Mouse (Mus musculus) lung, embryonic 15.5 days (tissue): ENCODE results near the gene Xirp1. TPM values are rescaled to one million over a fixed set of nuclear protein-coding genes. Genes with fewer than 3 reads are reported as not detected.

Experiments
- ATAC-seq: fragments of 200-750 bp; cut with Nextera tagmentation; 2 replicates; pipeline ENCODE4 v1.8.0; 2017; ENCODE audit warnings: moderate number of reproducible peaks, borderline replicate concordance; ENCODE audit not compliant: low FRiP score, low TSS enrichment; ENCODE audit errors: extremely low read depth
- H3K27ac ChIP-seq: fragments of 300-500 bp; sonication (generic); 2 replicates; pipeline ENCODE4 v1.5.1; 2015; ENCODE audit warnings: moderate library complexity, mild to moderate bottlenecking, inconsistent platforms
- H3K27me3 ChIP-seq: fragments of 300-500 bp; sonication (generic); 2 replicates; pipeline ENCODE4 v1.6.1; 2015; ENCODE audit warnings: inconsistent platforms
- H3K36me3 ChIP-seq: fragments of 300-500 bp; sonication (generic); 2 replicates; pipeline ENCODE4 v1.6.1; 2015; ENCODE audit warnings: inconsistent platforms
- H3K4me1 ChIP-seq: fragments of 300-500 bp; sonication (generic); 2 replicates; pipeline ENCODE4 v1.6.1; 2015; ENCODE audit warnings: inconsistent platforms
- H3K4me2 ChIP-seq: fragments of 300-500 bp; sonication (generic); 2 replicates; pipeline ENCODE4 v1.6.1; 2015; ENCODE audit warnings: inconsistent platforms, mild to moderate bottlenecking, moderate library complexity
- H3K4me3 ChIP-seq: fragments of 300-500 bp; sonication (generic); 2 replicates; pipeline ENCODE4 v1.5.1; 2015; ENCODE audit warnings: mild to moderate bottlenecking, inconsistent platforms
- H3K9ac ChIP-seq: fragments of 300-500 bp; sonication (generic); 2 replicates; pipeline ENCODE4 v1.6.1; 2015; ENCODE audit warnings: inconsistent platforms
- H3K9me3 ChIP-seq: fragments of 300-500 bp; sonication (generic); 2 replicates; pipeline ENCODE4 v1.6.1; 2016; ENCODE audit warnings: inconsistent platforms
- WGBS: fragments of 180-500 bp; shearing (Covaris S2); methylation state at CpG from one replicate; pipeline ENCODE4 v1.1.7; 2015; 5-methylcytosine and 5-hydroxymethylcytosine counted together
- polyA plus RNA-seq: library from polyadenylated mRNA; unstranded; fragments of >200 nt; fragmentation: Nextera tagmentation; extraction: Ambion mirVana; gene quantifications from 2 replicates; pipeline ENCODE4 v1.2.1, GENCODE M21; 2015

The Xirp1 gene
- polyA plus RNA-seq, 1 experiment from 2014 or later, result 1.3 TPM

DNA sequence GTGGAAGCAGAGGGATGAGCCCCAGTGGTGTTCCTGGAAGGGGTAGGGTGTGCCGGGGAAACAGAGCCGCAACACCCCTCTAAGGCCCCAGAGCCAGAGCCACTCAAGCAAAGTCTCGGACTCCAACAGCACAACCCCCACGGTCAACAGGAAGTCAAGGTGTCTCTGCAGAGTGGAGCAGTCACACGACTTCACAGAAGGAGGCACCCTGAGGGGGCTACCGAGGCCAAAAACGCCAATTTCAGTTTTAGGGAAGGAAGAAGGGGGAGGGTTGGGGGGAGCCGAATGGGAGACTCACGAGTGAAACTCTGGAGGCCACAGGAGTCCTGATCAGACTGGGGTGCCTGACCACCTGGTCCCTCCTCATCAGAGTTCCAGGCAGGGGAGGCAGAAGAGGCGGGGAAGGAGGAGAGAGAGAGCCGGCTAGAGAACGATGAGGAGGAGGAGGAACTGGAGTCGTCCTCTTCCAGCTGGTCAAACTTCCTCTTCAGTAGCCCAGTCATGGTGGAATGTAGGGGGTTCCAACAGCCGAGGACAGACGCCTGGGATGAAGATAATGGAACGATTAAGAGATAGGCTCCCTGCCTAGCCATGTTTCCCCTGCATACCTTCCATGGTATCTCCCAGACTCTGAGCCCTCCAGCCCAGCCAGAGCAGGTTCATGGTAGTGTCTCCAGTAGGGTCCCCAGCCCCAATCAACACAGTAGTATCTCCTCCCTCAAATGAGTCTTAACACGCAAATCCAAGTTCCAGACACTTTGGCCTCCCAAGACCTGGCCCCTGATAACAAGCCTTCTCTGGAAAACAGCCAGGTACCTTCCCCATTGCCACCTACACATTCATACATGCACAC lies 46.5 kb downstream of the Xirp1 start:
- no peaks in the 10 kb centered on the region for H3K9me3 ChIP-seq
- no peak overlapping the region for H3K4me3 ChIP-seq
- peak overlapping the region; percentile 50; the same call in 1 of the 2 replicates for H3K27ac ChIP-seq
- H3K27me3 ChIP-seq, result no peaks in the 10 kb centered on the region
- H3K4me2 ChIP-seq, result peak overlapping the region; percentile 27; the same call in 1 of the 2 replicates
- no peak overlapping the region for H3K9ac ChIP-seq
- no peak for ATAC-seq
- peaks cover 60% of the 10 kb centered on the region for H3K4me1 ChIP-seq
- WGBS, result 20% methylated on average over 17 of the region's 17 CpGs
- peaks cover 35% of the 10 kb centered on the region for H3K36me3 ChIP-seq

DNA sequence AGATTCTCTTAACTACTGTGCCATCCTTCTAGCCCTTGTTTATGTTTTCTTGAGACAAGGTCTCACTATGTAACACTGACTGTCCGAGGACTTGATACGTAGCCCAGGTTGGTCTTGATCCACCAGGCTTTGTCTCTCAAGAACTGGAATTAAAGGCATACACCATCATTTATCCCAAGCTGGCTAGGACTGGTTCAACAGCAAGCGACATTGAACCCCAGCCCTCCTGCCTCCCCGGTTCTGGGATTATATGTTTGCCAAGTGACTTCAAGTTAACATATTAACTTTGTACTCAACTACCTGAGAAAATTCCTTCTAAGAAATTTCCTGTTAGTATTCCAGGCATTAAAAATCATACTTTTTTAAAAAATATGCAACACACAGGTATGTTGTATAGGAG lies 48.1 kb downstream of the Xirp1 start:
- no peak overlapping the region for H3K27ac ChIP-seq
- no peak overlapping the region for H3K4me2 ChIP-seq
- H3K4me3 ChIP-seq, result no peak overlapping the region
- no peak overlapping the region for H3K9ac ChIP-seq
- H3K9me3 ChIP-seq, result no peaks in the 10 kb centered on the region
- peaks cover 38% of the 10 kb centered on the region for H3K36me3 ChIP-seq
- ATAC-seq, result no peak
- H3K4me1 ChIP-seq, result peaks cover 58% of the 10 kb centered on the region
- WGBS, result 83% methylated on average over 4 of the region's 4 CpGs
- H3K27me3 ChIP-seq, result no peaks in the 10 kb centered on the region

GRCm38 (mm10) chr9:119974609-119975008 lies 48.8 kb downstream of the Xirp1 start:
- 78% methylated on average over 5 of the region's 5 CpGs for WGBS
- Histone ChIP-seq H3K36me3 (peaks cover 38% of the 10 kb centered on the region), H3K9ac (no peak overlapping the region), H3K9me3 (no peaks in the 10 kb centered on the region), H3K27ac (no peak overlapping the region), H3K27me3 (no peaks in the 10 kb centered on the region), H3K4me1 (peaks cover 57% of the 10 kb centered on the region), H3K4me3 (no peak overlapping the region), H3K4me2 (no peak overlapping the region)
- ATAC-seq, result no peak

DNA sequence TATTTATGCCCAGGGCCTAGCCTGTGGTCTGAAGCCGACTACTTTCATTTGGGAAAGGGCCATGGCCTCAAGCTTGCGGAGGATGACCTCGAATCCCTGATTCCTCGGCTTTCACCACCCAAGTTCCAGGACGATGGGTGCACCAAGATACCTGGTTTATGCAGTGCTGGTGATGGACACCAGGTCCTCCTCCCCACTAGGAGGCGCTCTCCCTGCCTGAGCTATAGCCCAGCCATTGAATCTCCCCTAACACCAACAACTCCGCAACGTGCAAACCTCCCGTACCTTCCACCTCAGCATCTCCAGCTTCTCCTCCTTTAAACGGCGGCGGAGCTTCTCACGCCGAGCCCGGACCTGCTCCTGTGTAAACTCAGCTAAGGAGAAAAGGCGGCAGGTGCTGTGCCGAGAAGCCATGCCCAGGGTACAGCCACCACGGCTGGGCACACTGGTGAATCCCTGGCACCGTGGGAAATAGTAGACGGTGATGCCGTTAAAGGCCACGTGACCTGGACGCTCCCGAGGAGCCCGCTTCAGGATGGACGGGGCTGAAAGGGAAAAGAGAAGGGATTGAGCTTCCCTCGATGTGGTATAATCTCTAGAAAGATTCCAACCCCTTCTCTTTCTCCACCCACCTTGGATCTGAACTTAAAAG lies 49.4 kb downstream of the Xirp1 start:
- Histone ChIP-seq H3K4me2 (no peak overlapping the region), H3K27me3 (no peaks in the 10 kb centered on the region), H3K9me3 (no peaks in the 10 kb centered on the region), H3K9ac (no peak overlapping the region), H3K36me3 (peaks cover 38% of the 10 kb centered on the region), H3K4me3 (no peak overlapping the region), H3K4me1 (peaks cover 51% of the 10 kb centered on the region), H3K27ac (no peak overlapping the region)
- no peak for ATAC-seq
- 91% methylated on average over 27 of the region's 27 CpGs for WGBS

DNA sequence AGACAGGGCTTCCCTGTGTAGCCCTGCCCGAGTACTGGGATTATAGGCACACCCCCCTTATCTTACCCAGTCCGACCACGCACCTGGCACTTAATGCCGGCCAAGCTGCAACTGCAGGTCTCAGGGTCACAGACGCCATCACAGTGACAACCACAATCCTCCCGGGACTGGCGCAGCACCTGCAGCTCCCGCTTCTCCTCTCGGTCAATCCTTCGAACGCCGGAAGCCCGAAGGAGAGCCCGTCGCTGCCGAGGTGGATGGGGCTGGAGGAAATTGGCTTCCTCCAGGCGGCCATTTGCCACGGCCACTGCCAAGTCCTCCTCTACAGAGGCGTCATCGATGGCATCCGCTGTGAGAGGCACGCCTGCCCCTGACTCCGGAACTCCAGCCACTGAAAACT lies 50.1 kb downstream of the Xirp1 start:
- Histone ChIP-seq H3K4me2 (no peak overlapping the region), H3K4me3 (no peak overlapping the region), H3K27ac (no peak overlapping the region), H3K27me3 (no peaks in the 10 kb centered on the region), H3K4me1 (peaks cover 44% of the 10 kb centered on the region), H3K9me3 (no peaks in the 10 kb centered on the region), H3K9ac (no peak overlapping the region), H3K36me3 (peaks cover 38% of the 10 kb centered on the region)
- no peak for ATAC-seq
- WGBS, result 87% methylated on average over 23 of the region's 23 CpGs

- no peak for ATAC-seq
- Histone ChIP-seq H3K27ac (no peak overlapping the region), H3K4me3 (no peak overlapping the region), H3K4me2 (no peak overlapping the region), H3K9me3 (no peaks in the 10 kb centered on the region), H3K27me3 (no peaks in the 10 kb centered on the region), H3K4me1 (peaks cover 37% of the 10 kb centered on the region), H3K9ac (no peak overlapping the region), H3K36me3 (peaks cover 38% of the 10 kb centered on the region)
- WGBS, result 77% methylated on average over 12 of the region's 12 CpGs
Measured at GRCm38 (mm10) chr9:119972582-119972981, 50.8 kb downstream of the Xirp1 start.

- no peak overlapping the region for H3K4me3 ChIP-seq
- no peaks in the 10 kb centered on the region for H3K9me3 ChIP-seq
- no peak overlapping the region for H3K4me2 ChIP-seq
- WGBS, result 94% methylated on average over 10 of the region's 10 CpGs
- H3K9ac ChIP-seq, result no peak overlapping the region
- H3K27me3 ChIP-seq, result no peaks in the 10 kb centered on the region
- ATAC-seq, result no peak
- peaks cover 38% of the 10 kb centered on the region for H3K36me3 ChIP-seq
- no peak overlapping the region for H3K27ac ChIP-seq
- peaks cover 33% of the 10 kb centered on the region for H3K4me1 ChIP-seq
Measured at GRCm38 (mm10) chr9:119972166-119972565, 51.2 kb downstream of the Xirp1 start.

DNA sequence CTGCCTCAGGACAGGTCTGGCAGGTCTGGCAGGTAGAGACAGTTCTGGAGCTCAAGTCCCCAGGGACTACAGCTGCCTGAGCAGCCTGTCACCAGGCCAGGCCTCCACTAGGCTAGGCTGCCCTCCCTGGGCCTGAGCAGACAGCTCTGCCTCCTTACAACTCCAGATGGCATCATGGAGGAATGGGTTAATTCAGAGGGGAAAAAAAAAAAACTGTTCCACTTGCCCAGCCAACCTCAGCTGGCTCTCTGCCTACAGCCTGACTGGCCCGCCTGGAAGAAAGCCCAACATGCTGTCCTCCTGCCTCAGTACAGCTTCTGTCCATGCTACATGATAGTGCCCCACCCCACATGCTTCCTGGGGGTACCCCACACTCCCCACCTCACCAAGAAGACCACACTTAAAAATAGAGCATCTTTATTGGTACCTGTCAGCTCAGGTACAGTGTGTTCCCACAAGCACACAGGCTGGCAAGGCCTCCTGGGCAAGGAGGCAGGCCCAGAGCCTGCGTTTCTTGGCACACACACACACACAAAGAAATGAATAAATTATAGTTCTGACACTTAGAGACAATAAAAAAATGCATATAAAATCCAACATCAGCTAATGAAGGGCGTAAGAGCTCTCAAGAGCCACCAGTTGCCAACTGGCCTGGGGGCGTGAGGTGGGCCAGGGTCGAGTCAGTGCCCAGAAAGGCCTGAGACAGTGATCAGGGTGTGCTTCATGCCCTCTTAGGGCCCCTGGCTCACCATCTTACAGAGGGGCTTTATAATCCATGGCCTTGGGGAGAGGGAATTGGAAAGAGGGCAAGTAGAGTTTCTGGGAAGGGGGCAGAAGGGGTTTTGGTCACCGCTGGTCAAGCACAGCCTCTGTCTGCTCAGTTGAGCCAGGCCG lies 52.4 kb downstream of the Xirp1 start:
- peak overlapping the region; percentile 8; the same call in 1 of the 2 replicates for H3K9ac ChIP-seq
- ATAC-seq, result no peak
- no peaks in the 10 kb centered on the region for H3K9me3 ChIP-seq
- peaks cover 25% of the 10 kb centered on the region for H3K4me1 ChIP-seq
- WGBS, result 66% methylated on average over 7 of the region's 7 CpGs
- no peak overlapping the region for H3K4me2 ChIP-seq
- H3K27ac ChIP-seq, result peak overlapping the region; percentile 35
- no peaks in the 10 kb centered on the region for H3K27me3 ChIP-seq
- no peak overlapping the region for H3K4me3 ChIP-seq
- H3K36me3 ChIP-seq, result peaks cover 38% of the 10 kb centered on the region

DNA sequence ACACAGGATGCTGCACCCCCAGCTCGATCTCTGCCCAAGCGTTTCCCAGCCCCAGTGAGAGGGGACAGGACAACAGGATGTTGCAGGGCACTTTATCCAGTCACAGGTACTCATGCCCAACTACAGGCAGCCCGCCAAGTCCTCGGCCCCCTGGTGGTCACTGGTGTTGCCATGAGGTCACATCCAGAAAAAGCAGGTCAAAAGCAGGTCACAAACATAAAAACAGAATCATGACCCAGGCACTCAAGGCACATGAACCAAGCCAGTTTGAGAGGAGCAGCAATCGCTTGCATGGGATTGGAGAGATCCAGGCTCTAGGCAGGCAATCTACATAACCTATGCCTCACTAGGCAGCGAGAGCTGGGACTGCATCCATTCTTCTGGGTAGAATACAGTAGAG lies 53.2 kb downstream of the Xirp1 start:
- peaks cover 36% of the 10 kb centered on the region for H3K36me3 ChIP-seq
- WGBS, result 33% methylated on average over 6 of the region's 6 CpGs
- no peak overlapping the region for H3K4me2 ChIP-seq
- H3K27me3 ChIP-seq, result no peaks in the 10 kb centered on the region
- peak overlapping the region; percentile 35 for H3K27ac ChIP-seq
- ATAC-seq, result peak; percentile 28; the same call in 1 of the 2 replicates
- H3K4me3 ChIP-seq, result no peak overlapping the region
- peaks cover 25% of the 10 kb centered on the region for H3K4me1 ChIP-seq
- no peak overlapping the region; the same call in 1 of the 2 replicates for H3K9ac ChIP-seq
- H3K9me3 ChIP-seq, result no peaks in the 10 kb centered on the region

- ATAC-seq, result no peak
- Histone ChIP-seq H3K4me2 (no peak overlapping the region), H3K27me3 (no peaks in the 10 kb centered on the region), H3K9me3 (no peaks in the 10 kb centered on the region), H3K9ac (no peak overlapping the region), H3K4me3 (no peak overlapping the region), H3K4me1 (peaks cover 25% of the 10 kb centered on the region), H3K27ac (no peak overlapping the region), H3K36me3 (peaks cover 32% of the 10 kb centered on the region)
- 73% methylated on average over 7 of the region's 7 CpGs for WGBS
Measured at GRCm38 (mm10) chr9:119969811-119970210, 53.6 kb downstream of the Xirp1 start.

DNA sequence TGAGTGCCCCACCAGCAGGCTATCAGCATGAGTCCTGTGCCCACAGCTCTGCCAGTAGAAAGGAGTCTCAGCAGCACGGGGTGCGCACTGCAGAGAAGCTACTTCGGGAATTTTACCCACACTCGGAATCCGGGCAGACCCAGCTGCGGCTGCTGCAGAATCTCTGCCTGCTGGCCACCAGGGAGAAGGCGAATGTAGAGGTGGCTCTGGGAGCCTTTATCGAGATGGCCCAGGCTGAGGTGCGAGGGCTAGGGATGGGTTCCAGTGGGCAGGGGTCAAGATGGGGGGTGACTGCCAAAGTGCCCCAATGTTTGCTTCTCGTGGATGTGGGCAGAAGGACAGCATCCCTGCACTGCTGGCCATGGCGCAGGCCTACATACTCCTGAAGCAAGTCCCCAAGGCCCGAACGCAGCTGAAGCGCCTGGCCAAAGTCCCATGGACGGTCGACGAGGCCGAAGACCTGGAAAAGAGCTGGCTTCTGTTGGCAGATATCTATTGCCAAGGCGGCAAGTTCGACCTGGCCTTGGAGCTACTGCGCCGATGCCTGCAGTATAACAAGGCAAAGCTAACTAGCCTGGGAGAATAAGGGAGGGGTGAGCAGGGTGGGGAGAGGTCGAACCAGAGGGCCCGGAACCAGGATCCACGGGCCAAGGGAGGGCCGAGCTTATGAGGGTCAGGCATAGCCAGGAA lies 57.0 kb downstream of the Xirp1 start:
- Histone ChIP-seq H3K27me3 (no peaks in the 10 kb centered on the region), H3K36me3 (0 out of 2 replicates have a peak, but pooled peaks cover 3% of the 10 kb centered on the region), H3K4me2 (no peak overlapping the region), H3K9ac (no peak overlapping the region), H3K9me3 (no peaks in the 10 kb centered on the region), H3K27ac (no peak overlapping the region), H3K4me3 (no peak overlapping the region), H3K4me1 (peaks cover 31% of the 10 kb centered on the region)
- 84% methylated on average over 26 of the region's 26 CpGs for WGBS
- no peak for ATAC-seq
